Mouse (Mus musculus) fat pad, adult 2 months (tissue): ENCODE measurements around the gene Eps8l2.
"Not testable (repeated sequence)": the region's sequence is repeated elsewhere in the genome, so short reads cannot be mapped to it uniquely, and the experiment has no call there.

ENCODE experiments used
- DNase-seq: peaks from one replicate; pipeline ENCODE4 v3.0.0-alpha.2; 2011; ENCODE audit warnings: low read depth, low spot score; ENCODE audit errors: extremely low read depth

Gene Eps8l2

DNA sequence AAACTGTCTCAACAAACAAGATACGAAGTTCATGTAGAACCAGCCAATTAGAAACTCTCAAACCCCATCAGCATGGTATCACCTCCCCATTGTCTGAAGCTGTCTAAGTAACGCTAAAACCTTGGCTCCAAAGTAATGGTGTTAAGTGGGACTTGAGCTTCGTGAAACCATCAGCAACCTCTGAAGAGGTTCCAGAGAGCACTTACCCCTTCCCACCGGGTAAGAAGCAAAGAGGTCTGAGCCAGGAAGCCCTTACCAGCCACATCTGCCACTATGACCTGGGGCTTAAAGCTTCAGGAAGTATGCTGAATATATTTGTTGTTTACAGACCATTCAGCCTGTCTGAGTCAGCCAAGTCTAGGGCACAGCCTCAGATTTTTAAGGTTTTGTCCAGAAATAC, 66.8 kb downstream of the Eps8l2 start:
- DNase-seq: no peak

- not testable (repeated sequence) for DNase-seq
Observed at GRCm38 (mm10) chr7:141407670-141408069, 69.0 kb downstream of the Eps8l2 start.

- no peak for DNase-seq
Observed at GRCm38 (mm10) chr7:141408833-141409232, 70.2 kb downstream of the Eps8l2 start.

DNA sequence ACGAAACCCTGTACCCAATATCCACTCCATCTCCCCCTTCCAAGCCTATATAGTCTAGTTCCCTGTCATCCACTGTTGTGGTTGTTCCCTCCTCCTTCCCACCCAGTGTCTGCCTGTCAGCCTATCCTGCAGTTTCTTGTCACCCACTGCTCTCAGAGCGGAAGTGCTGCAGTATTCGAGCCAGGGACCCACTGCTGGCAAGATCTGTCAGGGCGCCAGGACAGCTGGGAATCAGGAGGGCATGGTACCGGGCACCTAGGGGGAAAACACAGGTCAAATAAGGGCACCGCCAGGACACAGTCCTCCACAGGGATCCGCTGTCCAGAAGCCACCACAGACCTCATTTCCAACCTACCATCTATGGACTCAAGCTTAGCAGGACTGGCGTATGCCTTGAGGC, 72.0 kb downstream of the Eps8l2 start:
- no peak for DNase-seq

GRCm38 (mm10) chr7:141411667-141412066, 73.0 kb downstream of the Eps8l2 start:
- no peak for DNase-seq
